Mouse (Mus musculus): Measurements from ENCODE around the gene Mfap5. TPM values are rescaled to one million over a fixed set of nuclear protein-coding genes. Genes with fewer than 3 reads are reported as not detected.
"Not testable (repeated sequence)": the region's sequence is repeated elsewhere in the genome, so short reads cannot be mapped to it uniquely, and the experiment has no call there.

The Mfap5 gene
- polyA plus RNA-seq, 1 experiment: 4.1 TPM

- WGBS: 70% methylated on average over 4 of the region's 4 CpGs
- Histone ChIP-seq H3K4me3 (replicated peaks; ENCODE audit: control insufficient read depth, low read depth, low read length) (no peak overlapping the region), H3K27ac (ENCODE audit: control insufficient read depth, insufficient read depth, low read depth, low read length, poor library complexity) (no peak overlapping the region), H3K4me1 (ENCODE audit: control insufficient read depth, insufficient read depth, low read length) (no peaks in the 10 kb centered on the region)
- no peak for TF ChIP-seq POLR2A (IDR thresholded peaks at IDR 0.05; ENCODE audit: borderline replicate concordance, control insufficient read depth, low read depth, low read length)
- TF ChIP-seq CTCF (IDR thresholded peaks at IDR 0.05; ENCODE audit: control insufficient read depth, insufficient read depth, low read length): no peak
Observed at GRCm38 (mm10) chr6:122505041-122505440, 604 bp upstream of the Mfap5 start.

- H3K4me3 ChIP-seq (replicated peaks; ENCODE audit: control insufficient read depth, low read depth, low read length): no peak overlapping the region
- no peak overlapping the region for H3K27ac ChIP-seq (ENCODE audit: control insufficient read depth, insufficient read depth, low read depth, low read length, poor library complexity)
- no peak for TF ChIP-seq CTCF (IDR thresholded peaks at IDR 0.05; ENCODE audit: control insufficient read depth, insufficient read depth, low read length)
- TF ChIP-seq POLR2A (IDR thresholded peaks at IDR 0.05; ENCODE audit: borderline replicate concordance, control insufficient read depth, low read depth, low read length): no peak
- no peaks in the 10 kb centered on the region for H3K4me1 ChIP-seq (ENCODE audit: control insufficient read depth, insufficient read depth, low read length)
- 47% methylated on average over 8 of the region's 8 CpGs for WGBS
Observed at GRCm38 (mm10) chr6:122508494-122508893, 2.8 kb downstream of the Mfap5 start.

GRCm38 (mm10) chr6:122512914-122513878 is 7.6 kb downstream of the Mfap5 start:
- H3K27ac ChIP-seq (ENCODE audit: control insufficient read depth, insufficient read depth, low read depth, low read length, poor library complexity): no peak overlapping the region
- no peak for TF ChIP-seq POLR2A (IDR thresholded peaks at IDR 0.05; ENCODE audit: borderline replicate concordance, control insufficient read depth, low read depth, low read length)
- no peak for TF ChIP-seq CTCF (IDR thresholded peaks at IDR 0.05; ENCODE audit: control insufficient read depth, insufficient read depth, low read length)
- no peak overlapping the region for H3K4me3 ChIP-seq (replicated peaks; ENCODE audit: control insufficient read depth, low read depth, low read length)
- WGBS: 65% methylated on average over 12 of the region's 12 CpGs
- no peaks in the 10 kb centered on the region for H3K4me1 ChIP-seq (ENCODE audit: control insufficient read depth, insufficient read depth, low read length)

GRCm38 (mm10) chr6:122514312-122514711 is 8.7 kb downstream of the Mfap5 start:
- 64% methylated on average over 3 of the region's 3 CpGs for WGBS
- Histone ChIP-seq H3K4me1 (ENCODE audit: control insufficient read depth, insufficient read depth, low read length) (no peaks in the 10 kb centered on the region), H3K27ac (ENCODE audit: control insufficient read depth, insufficient read depth, low read depth, low read length, poor library complexity) (no peak overlapping the region), H3K4me3 (replicated peaks; ENCODE audit: control insufficient read depth, low read depth, low read length) (no peak overlapping the region)
- no peak for TF ChIP-seq POLR2A (IDR thresholded peaks at IDR 0.05; ENCODE audit: borderline replicate concordance, control insufficient read depth, low read depth, low read length)
- TF ChIP-seq CTCF (IDR thresholded peaks at IDR 0.05; ENCODE audit: control insufficient read depth, insufficient read depth, low read length): no peak

- H3K4me1 ChIP-seq (ENCODE audit: control insufficient read depth, insufficient read depth, low read length); H3K27ac ChIP-seq (ENCODE audit: control insufficient read depth, insufficient read depth, low read depth, low read length, poor library complexity); H3K4me3 ChIP-seq (replicated peaks; ENCODE audit: control insufficient read depth, low read depth, low read length): not testable (repeated sequence)
- WGBS: 77% methylated on average over 2 of the region's 2 CpGs
Observed at GRCm38 (mm10) chr6:122515762-122516161, 10.1 kb downstream of the Mfap5 start.

GRCm38 (mm10) chr6:122517668-122518067 is 12.0 kb downstream of the Mfap5 start:
- H3K4me3 ChIP-seq (replicated peaks; ENCODE audit: control insufficient read depth, low read depth, low read length): no peak overlapping the region
- WGBS: 77% methylated on average over 1 of the region's 1 CpGs
- TF ChIP-seq CTCF (IDR thresholded peaks at IDR 0.05; ENCODE audit: control insufficient read depth, insufficient read depth, low read length): no peak
- TF ChIP-seq POLR2A (IDR thresholded peaks at IDR 0.05; ENCODE audit: borderline replicate concordance, control insufficient read depth, low read depth, low read length): no peak
- H3K4me1 ChIP-seq (ENCODE audit: control insufficient read depth, insufficient read depth, low read length): no peaks in the 10 kb centered on the region
- H3K27ac ChIP-seq (ENCODE audit: control insufficient read depth, insufficient read depth, low read depth, low read length, poor library complexity): no peak overlapping the region

GRCm38 (mm10) chr6:122519384-122519783 is 13.7 kb downstream of the Mfap5 start:
- TF ChIP-seq CTCF (IDR thresholded peaks at IDR 0.05; ENCODE audit: control insufficient read depth, insufficient read depth, low read length): no peak
- TF ChIP-seq POLR2A (IDR thresholded peaks at IDR 0.05; ENCODE audit: borderline replicate concordance, control insufficient read depth, low read depth, low read length): no peak
- Histone ChIP-seq H3K4me3 (replicated peaks; ENCODE audit: control insufficient read depth, low read depth, low read length) (no peak overlapping the region), H3K4me1 (ENCODE audit: control insufficient read depth, insufficient read depth, low read length) (no peaks in the 10 kb centered on the region), H3K27ac (ENCODE audit: control insufficient read depth, insufficient read depth, low read depth, low read length, poor library complexity) (no peak overlapping the region)
- WGBS: 40% methylated on average over 2 of the region's 2 CpGs

GRCm38 (mm10) chr6:122522595-122522994 is 16.9 kb downstream of the Mfap5 start:
- TF ChIP-seq CTCF (IDR thresholded peaks at IDR 0.05; ENCODE audit: control insufficient read depth, insufficient read depth, low read length) (no peak), POLR2A (IDR thresholded peaks at IDR 0.05; ENCODE audit: borderline replicate concordance, control insufficient read depth, low read depth, low read length) (no peak)
- H3K27ac ChIP-seq (ENCODE audit: control insufficient read depth, insufficient read depth, low read depth, low read length, poor library complexity): no peak overlapping the region
- WGBS: 79% methylated on average over 9 of the region's 9 CpGs

More at GRCm38 (mm10) chr6:122522595-122522994, 16.9 kb downstream of the Mfap5 start:
- H3K4me1 ChIP-seq (ENCODE audit: control insufficient read depth, insufficient read depth, low read length): no peaks in the 10 kb centered on the region
- H3K4me3 ChIP-seq (replicated peaks; ENCODE audit: control insufficient read depth, low read depth, low read length): no peak overlapping the region

Data from bone marrow, adult 2 months (tissue).